Mouse (Mus musculus) cortical plate, adult 2 months (tissue): Measurements from ENCODE around the gene Zfand2b. TPM values are rescaled to one million over a fixed set of nuclear protein-coding genes. Genes with fewer than 3 reads are reported as not detected.

ENCODE experiments used
- H3K27ac ChIP-seq: fragments of 200-500 bp; 2 replicates; pipeline ENCODE4 v1.5.1; 2012; ENCODE audit warnings: low read length, control low read depth, inconsistent platforms; ENCODE audit not compliant: insufficient read depth
- H3K4me1 ChIP-seq: fragments of 200-500 bp; 2 replicates; pipeline ENCODE4 v1.6.1; 2011; ENCODE audit warnings: low read length; ENCODE audit not compliant: control insufficient read depth, insufficient read depth
- H3K4me3 ChIP-seq: fragments of 200-500 bp; 2 replicates; pipeline ENCODE4 v1.5.1; 2011; ENCODE audit warnings: mild to moderate bottlenecking, low read length, control low read depth; ENCODE audit not compliant: insufficient read depth
- CTCF ChIP-seq: fragments of 200-500 bp; IDR thresholded peaks from 2 replicates; pipeline ENCODE4 v1.5.1; 2011; ENCODE audit warnings: mild to moderate bottlenecking, control low read depth, low read length; ENCODE audit not compliant: insufficient read depth; ENCODE audit errors: extremely low read depth
- POLR2A ChIP-seq: fragments of 200-500 bp; IDR thresholded peaks from 2 replicates; pipeline ENCODE4 v1.6.1; 2011; ENCODE audit warnings: mild to moderate bottlenecking, low read length, control low read depth; ENCODE audit not compliant: insufficient read depth; ENCODE audit errors: extremely low read depth
- polyA plus RNA-seq: library from polyadenylated mRNA; depleted of rRNA; stranded (reverse); fragments of >200 nt; gene quantifications from 2 replicates; pipeline ENCODE4 v1.2.3, GENCODE M21; 2012; rRNA removed

Zfand2b gene
- polyA plus RNA-seq = 64.3 and 64.9 TPM in 2 replicates

- Histone ChIP-seq H3K4me3 (peak within 1 kb of the TSS; percentile 46), H3K27ac (no peak within 1 kb of the TSS), H3K4me1 (peaks cover 5% of the 10 kb centered on the region)
- TF ChIP-seq CTCF = no peak
- TF ChIP-seq POLR2A = peak; percentile 76
Measured at GRCm38 (mm10) chr1:75168472-75169464, at the start of gene Zfand2b. TSS of gene Zfand2b (plus strand) at chr1:75168646.

- Histone ChIP-seq H3K4me1 (peaks cover 1% of the 10 kb centered on the region; the same call in 1 of the 2 replicates), H3K27ac (no peak overlapping the region), H3K4me3 (no peak overlapping the region)
- no peak for TF ChIP-seq POLR2A
- no peak for TF ChIP-seq CTCF
Measured at GRCm38 (mm10) chr1:75122211-75122610, 46.2 kb upstream of the Zfand2b start.

- Histone ChIP-seq H3K4me3 (peak within 1 kb of the TSS; percentile 75), H3K4me1 (peaks cover 1% of the 10 kb centered on the region; the same call in 1 of the 2 replicates), H3K27ac (peak within 1 kb of the TSS; percentile 96)
- TF ChIP-seq POLR2A (peak; percentile 76; the same call in 1 of the 2 replicates), CTCF (peak; percentile 62)
Measured at GRCm38 (mm10) chr1:75124346-75125321, 43.8 kb upstream of the Zfand2b start, which contains the start of gene Nhej1. TSS of gene Nhej1 (minus strand) at chr1:75125200.

- H3K27ac ChIP-seq = 0 out of 2 replicates have a peak overlapping the region, but pooled peaks have one; percentile 28
- H3K4me3 ChIP-seq = peak overlapping the region; percentile 75
- H3K4me1 ChIP-seq = peaks cover 1% of the 10 kb centered on the region; the same call in 1 of the 2 replicates
- TF ChIP-seq CTCF (no peak), POLR2A (no peak)
Measured at GRCm38 (mm10) chr1:75125418-75125817, 43.0 kb upstream of the Zfand2b start.

GRCm38 (mm10) chr1:75128641-75129040 is 39.8 kb upstream of the Zfand2b start:
- TF ChIP-seq POLR2A = no peak
- no peak for TF ChIP-seq CTCF
- no peak overlapping the region for H3K4me3 ChIP-seq
- H3K4me1 ChIP-seq = peaks cover 1% of the 10 kb centered on the region; the same call in 1 of the 2 replicates
- H3K27ac ChIP-seq = no peak overlapping the region

- Histone ChIP-seq H3K4me3 (no peak within 1 kb of the TSS), H3K27ac (no peak within 1 kb of the TSS), H3K4me1 (no peaks in the 10 kb centered on the region)
- TF ChIP-seq CTCF = no peak
- no peak for TF ChIP-seq POLR2A
Measured at GRCm38 (mm10) chr1:75133421-75134207, 34.8 kb upstream of the Zfand2b start, which contains the start of gene Slc23a3. TSS of gene Slc23a3 (minus strand) at chr1:75133890.

- Histone ChIP-seq H3K4me3 (no peak overlapping the region), H3K27ac (no peak overlapping the region), H3K4me1 (no peaks in the 10 kb centered on the region)
- TF ChIP-seq POLR2A (no peak), CTCF (no peak)
Measured at GRCm38 (mm10) chr1:75136293-75136692, 32.2 kb upstream of the Zfand2b start.

GRCm38 (mm10) chr1:75136730-75137129 is 31.7 kb upstream of the Zfand2b start:
- Histone ChIP-seq H3K4me1 (no peaks in the 10 kb centered on the region), H3K4me3 (no peak overlapping the region), H3K27ac (no peak overlapping the region)
- TF ChIP-seq CTCF (no peak), POLR2A (no peak)
